Mouse (Mus musculus): ENCODE measurements at regions not wholly inside any gene's neighbourhood (a gene's known extent, or its start where the extent isn't known, plus 50 kb on each side); places are given as distances from the start of the nearest gene placed in this dataset.
"Not testable (repeated sequence)": the region's sequence is repeated elsewhere in the genome, so short reads cannot be mapped to it uniquely, and the experiment has no call there.

GRCm38 (mm10) chr1:35881521-35881920 is 186.7 kb upstream of the Hs6st1 start:
- TF ChIP-seq POLR2A (IDR thresholded peaks at IDR 0.05; ENCODE audit: low read depth, low read length) (no peak), CTCF (conservative IDR thresholded peaks at IDR 0.05; ENCODE audit: insufficient read depth, insufficient read length, low read depth, low read length) (no peak)
- WGBS, result 85% methylated on average over 4 of the region's 4 CpGs
- H3K36me3 ChIP-seq (ENCODE audit: control insufficient read depth, insufficient read depth, low read length), result no peaks in the 10 kb centered on the region
- H3K4me3 ChIP-seq (ENCODE audit: insufficient read depth, low read depth, low read length), result no peak overlapping the region
- H3K27ac ChIP-seq (ENCODE audit: insufficient read depth, low read depth, low read length), result no peak overlapping the region
- peaks cover 5% of the 10 kb centered on the region; the same call in 1 of the 2 replicates for H3K4me1 ChIP-seq (ENCODE audit: control insufficient read depth, insufficient read depth, low read length)
- no peak for DNase-seq
- no peaks in the 10 kb centered on the region for H3K27me3 ChIP-seq (replicated peaks; ENCODE audit: control insufficient read depth, insufficient read depth, low read length)

- no peak for DNase-seq
- TF ChIP-seq CTCF (conservative IDR thresholded peaks at IDR 0.05; ENCODE audit: insufficient read depth, insufficient read length, low read depth, low read length) (no peak), POLR2A (IDR thresholded peaks at IDR 0.05; ENCODE audit: low read depth, low read length) (no peak)
- WGBS, result 81% methylated on average over 1 of the region's 1 CpGs
- Histone ChIP-seq H3K27ac (ENCODE audit: insufficient read depth, low read depth, low read length) (no peak overlapping the region), H3K27me3 (replicated peaks; ENCODE audit: control insufficient read depth, insufficient read depth, low read length) (no peaks in the 10 kb centered on the region), H3K4me1 (ENCODE audit: control insufficient read depth, insufficient read depth, low read length) (peaks cover 5% of the 10 kb centered on the region; the same call in 1 of the 2 replicates), H3K4me3 (ENCODE audit: insufficient read depth, low read depth, low read length) (no peak overlapping the region), H3K36me3 (ENCODE audit: control insufficient read depth, insufficient read depth, low read length) (no peaks in the 10 kb centered on the region)
Observed at GRCm38 (mm10) chr1:35882101-35882500, 186.1 kb upstream of the Hs6st1 start.

- no peak overlapping the region for H3K27ac ChIP-seq (ENCODE audit: insufficient read depth, low read depth, low read length)
- H3K36me3 ChIP-seq (ENCODE audit: control insufficient read depth, insufficient read depth, low read length), result no peaks in the 10 kb centered on the region
- 48% methylated on average over 19 of the region's 19 CpGs for WGBS
- TF ChIP-seq POLR2A (IDR thresholded peaks at IDR 0.05; ENCODE audit: low read depth, low read length), result no peak
- no peak for TF ChIP-seq CTCF (conservative IDR thresholded peaks at IDR 0.05; ENCODE audit: insufficient read depth, insufficient read length, low read depth, low read length)
- no peaks in the 10 kb centered on the region for H3K27me3 ChIP-seq (replicated peaks; ENCODE audit: control insufficient read depth, insufficient read depth, low read length)
- H3K4me3 ChIP-seq (ENCODE audit: insufficient read depth, low read depth, low read length), result no peak overlapping the region
- DNase-seq, result no peak
- no peaks in the 10 kb centered on the region for H3K4me1 ChIP-seq (ENCODE audit: control insufficient read depth, insufficient read depth, low read length)
Observed at GRCm38 (mm10) chr1:35889731-35890499, 178.3 kb upstream of the Hs6st1 start.

GRCm38 (mm10) chr1:35890500-35890900 is 177.7 kb upstream of the Hs6st1 start:
- Histone ChIP-seq H3K27me3 (replicated peaks; ENCODE audit: control insufficient read depth, insufficient read depth, low read length) (no peaks in the 10 kb centered on the region), H3K4me3 (ENCODE audit: insufficient read depth, low read depth, low read length) (no peak overlapping the region), H3K27ac (ENCODE audit: insufficient read depth, low read depth, low read length) (no peak overlapping the region), H3K36me3 (ENCODE audit: control insufficient read depth, insufficient read depth, low read length) (no peaks in the 10 kb centered on the region), H3K4me1 (ENCODE audit: control insufficient read depth, insufficient read depth, low read length) (no peaks in the 10 kb centered on the region)
- TF ChIP-seq CTCF (conservative IDR thresholded peaks at IDR 0.05; ENCODE audit: insufficient read depth, insufficient read length, low read depth, low read length), result no peak
- no peak for TF ChIP-seq POLR2A (IDR thresholded peaks at IDR 0.05; ENCODE audit: low read depth, low read length)
- DNase-seq, result no peak
- 63% methylated on average over 15 of the region's 15 CpGs for WGBS

GRCm38 (mm10) chr1:35899536-35899935 is 168.7 kb upstream of the Hs6st1 start:
- Histone ChIP-seq H3K4me1 (ENCODE audit: control insufficient read depth, insufficient read depth, low read length) (no peaks in the 10 kb centered on the region), H3K27ac (ENCODE audit: insufficient read depth, low read depth, low read length) (no peak overlapping the region), H3K4me3 (ENCODE audit: insufficient read depth, low read depth, low read length) (no peak overlapping the region), H3K27me3 (replicated peaks; ENCODE audit: control insufficient read depth, insufficient read depth, low read length) (no peaks in the 10 kb centered on the region), H3K36me3 (ENCODE audit: control insufficient read depth, insufficient read depth, low read length) (no peaks in the 10 kb centered on the region)
- 84% methylated on average over 1 of the region's 1 CpGs for WGBS
- no peak for DNase-seq
- TF ChIP-seq CTCF (conservative IDR thresholded peaks at IDR 0.05; ENCODE audit: insufficient read depth, insufficient read length, low read depth, low read length) (no peak), POLR2A (IDR thresholded peaks at IDR 0.05; ENCODE audit: low read depth, low read length) (no peak)

GRCm38 (mm10) chr1:35904001-35904547 is 164.1 kb upstream of the Hs6st1 start:
- WGBS, result 91% methylated on average over 9 of the region's 9 CpGs
- Histone ChIP-seq H3K4me1 (ENCODE audit: control insufficient read depth, insufficient read depth, low read length) (no peaks in the 10 kb centered on the region), H3K36me3 (ENCODE audit: control insufficient read depth, insufficient read depth, low read length) (no peaks in the 10 kb centered on the region), H3K4me3 (ENCODE audit: insufficient read depth, low read depth, low read length) (no peak overlapping the region), H3K27me3 (replicated peaks; ENCODE audit: control insufficient read depth, insufficient read depth, low read length) (no peaks in the 10 kb centered on the region), H3K27ac (ENCODE audit: insufficient read depth, low read depth, low read length) (no peak overlapping the region)
- TF ChIP-seq CTCF (conservative IDR thresholded peaks at IDR 0.05; ENCODE audit: insufficient read depth, insufficient read length, low read depth, low read length), result no peak
- no peak for TF ChIP-seq POLR2A (IDR thresholded peaks at IDR 0.05; ENCODE audit: low read depth, low read length)
- DNase-seq, result no peak

- Histone ChIP-seq H3K27me3 (replicated peaks; ENCODE audit: control insufficient read depth, insufficient read depth, low read length) (no peaks in the 10 kb centered on the region), H3K27ac (ENCODE audit: insufficient read depth, low read depth, low read length) (no peak overlapping the region), H3K4me1 (ENCODE audit: control insufficient read depth, insufficient read depth, low read length) (no peaks in the 10 kb centered on the region), H3K36me3 (ENCODE audit: control insufficient read depth, insufficient read depth, low read length) (no peaks in the 10 kb centered on the region), H3K4me3 (ENCODE audit: insufficient read depth, low read depth, low read length) (no peak overlapping the region)
- 92% methylated on average over 4 of the region's 4 CpGs for WGBS
- TF ChIP-seq POLR2A (IDR thresholded peaks at IDR 0.05; ENCODE audit: low read depth, low read length) (no peak), CTCF (conservative IDR thresholded peaks at IDR 0.05; ENCODE audit: insufficient read depth, insufficient read length, low read depth, low read length) (no peak)
- no peak for DNase-seq
Observed at GRCm38 (mm10) chr1:35913551-35913950, 154.6 kb upstream of the Hs6st1 start.

- H3K36me3 ChIP-seq (ENCODE audit: control insufficient read depth, insufficient read depth, low read length); H3K27ac ChIP-seq (ENCODE audit: insufficient read depth, low read depth, low read length); H3K4me1 ChIP-seq (ENCODE audit: control insufficient read depth, insufficient read depth, low read length); H3K27me3 ChIP-seq (replicated peaks; ENCODE audit: control insufficient read depth, insufficient read depth, low read length); DNase-seq; H3K4me3 ChIP-seq (ENCODE audit: insufficient read depth, low read depth, low read length): not testable (repeated sequence)
- 94% methylated on average over 8 of the region's 8 CpGs for WGBS
Observed at GRCm38 (mm10) chr1:35914175-35914574, 154.0 kb upstream of the Hs6st1 start.

Data from kidney, adult 2 months (tissue).